ENCODE assay signal across 19 mouse cellular contexts in the genomic region with DNA sequence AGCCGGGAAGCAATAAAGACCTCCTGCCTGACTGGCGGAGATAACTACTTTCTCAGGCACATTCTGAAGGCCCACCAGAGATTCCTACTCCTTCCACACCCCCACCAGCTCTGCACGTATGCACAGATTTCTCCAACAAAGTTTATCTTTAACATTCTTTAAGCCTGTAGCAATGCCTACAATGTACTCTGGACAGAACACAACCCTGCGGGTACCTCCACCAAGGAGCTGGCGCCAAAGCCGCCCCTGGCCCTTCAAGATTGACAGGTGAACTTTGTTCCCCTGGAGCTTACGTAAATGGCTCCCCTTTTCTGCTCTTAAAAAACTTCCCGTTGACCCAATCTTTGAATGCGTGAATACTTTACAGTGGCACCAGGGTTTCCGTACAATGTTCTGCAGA. TPM values are rescaled to one million over a fixed set of nuclear protein-coding genes. Genes with fewer than 3 reads are reported as not detected.
DNase-seq lines count a peak whose midpoint lies in the region; ATAC-seq lines count a peak whose summit lies in the region.
"Had no signal": no experiment of that assay in that cellular context is flagged by ENCODE, and none has a peak within 500 bp of the region (broad histone marks: within the 10 kb centered on the region; RNA-seq: fewer than 3 reads in every experiment).

No protein-coding gene starts in this region.

- no peaks in the 10 kb centered on the region for H3K27me3 ChIP-seq in heart, embryonic 10.5 days (ENCODE audit: insufficient read depth, poor library complexity, severe bottlenecking)
- no peaks in the 10 kb centered on the region for H3K27me3 ChIP-seq in kidney, embryonic 14.5 days (ENCODE audit: control insufficient read depth, insufficient read depth, low read length)
- H3K27me3 ChIP-seq in embryonic facial prominence, embryonic 14.5 days (replicated peaks; ENCODE audit: control insufficient read depth, insufficient read depth, low read length), result no peaks in the 10 kb centered on the region
- H3K27me3 ChIP-seq in limb, embryonic 15.5 days, result no peaks in the 10 kb centered on the region

- no peaks in the 10 kb centered on the region for H3K36me3 ChIP-seq in heart, embryonic 10.5 days
- H3K36me3 ChIP-seq in kidney, embryonic 14.5 days (ENCODE audit: control insufficient read depth, insufficient read depth, low read length), result no peaks in the 10 kb centered on the region
- H3K36me3 ChIP-seq in embryonic facial prominence, embryonic 14.5 days (ENCODE audit: control insufficient read depth, insufficient read depth, low read length), result no peaks in the 10 kb centered on the region
- H3K36me3 ChIP-seq in limb, embryonic 15.5 days, result no peaks in the 10 kb centered on the region

- H3K4me3 ChIP-seq in heart, embryonic 10.5 days, result no peak overlapping the region
- H3K4me3 ChIP-seq in kidney, embryonic 14.5 days (ENCODE audit: low read length), result no peak overlapping the region
- no peak overlapping the region for H3K4me3 ChIP-seq in embryonic facial prominence, embryonic 14.5 days (ENCODE audit: low read depth, low read length)
- H3K4me3 ChIP-seq in limb, embryonic 15.5 days, result no peak overlapping the region
- H3K4me3 ChIP-seq: erythroblast, embryonic 14.5 days; myocyte had no signal

- H3K9me3 ChIP-seq in heart, embryonic 10.5 days, result no peaks in the 10 kb centered on the region
- H3K9me3 ChIP-seq in kidney, embryonic 14.5 days (ENCODE audit: control insufficient read depth, low read length), result no peaks in the 10 kb centered on the region
- H3K9me3 ChIP-seq in embryonic facial prominence, embryonic 14.5 days (ENCODE audit: control insufficient read depth, low read length), result no peaks in the 10 kb centered on the region
- H3K9me3 ChIP-seq in limb, embryonic 15.5 days, result no peaks in the 10 kb centered on the region

- peaks cover 79% of the 10 kb centered on the region for H3K4me1 ChIP-seq in heart, embryonic 10.5 days
- peaks cover 57% of the 10 kb centered on the region for H3K4me1 ChIP-seq in kidney, embryonic 14.5 days (ENCODE audit: control insufficient read depth, insufficient read depth, low read length)
- H3K4me1 ChIP-seq in embryonic facial prominence, embryonic 14.5 days (ENCODE audit: control insufficient read depth, insufficient read depth, low read length), result peaks cover 64% of the 10 kb centered on the region
- H3K4me1 ChIP-seq in limb, embryonic 15.5 days, result peaks cover 61% of the 10 kb centered on the region

- H3K9ac ChIP-seq in kidney, embryonic 14.5 days (ENCODE audit: low read depth, low read length), result no peak overlapping the region
- H3K9ac ChIP-seq in embryonic facial prominence, embryonic 14.5 days (ENCODE audit: low read depth, low read length), result peak overlapping the region; percentile 42
- no peak overlapping the region for H3K9ac ChIP-seq in limb, embryonic 15.5 days
- H3K9ac ChIP-seq: hindbrain, embryonic 14.5 days had no signal

- H3K4me2 ChIP-seq in kidney, embryonic 14.5 days (replicated peaks; ENCODE audit: low read depth, low read length), result no peak overlapping the region
- no peak overlapping the region for H3K4me2 ChIP-seq in embryonic facial prominence, embryonic 14.5 days (ENCODE audit: low read depth, low read length)
- no peak overlapping the region for H3K4me2 ChIP-seq in limb, embryonic 15.5 days
- H3K4me2 ChIP-seq: hindbrain, embryonic 14.5 days; midbrain, embryonic 11.5 days had no signal

- 38% methylated on average over 10 of the region's 10 CpGs for WGBS in heart, embryonic 10.5 days
- 72% methylated on average over 10 of the region's 10 CpGs for WGBS in kidney, embryonic 14.5 days
- WGBS in embryonic facial prominence, embryonic 14.5 days, result 61% methylated on average over 10 of the region's 10 CpGs
- WGBS in limb, embryonic 15.5 days, result 54% methylated on average over 10 of the region's 10 CpGs

- ATAC-seq in kidney, embryonic 14.5 days (ENCODE audit: low FRiP score, low TSS enrichment), result no peak
- ATAC-seq in embryonic facial prominence, embryonic 14.5 days (ENCODE audit: low read depth), result no peak
- no peak for ATAC-seq in limb, embryonic 15.5 days (ENCODE audit: insufficient number of reproducible peaks, low FRiP score, low TSS enrichment, low read depth)
- no peak for ATAC-seq in activated CD4-positive, CD25-positive, alpha-beta regulatory T cell, adult 4 months

- no peak for DNase-seq in heart, embryonic 10.5 days (ENCODE audit: low spot score)
- DNase-seq in heart, adult 8-10 months (ENCODE audit: low spot score), result no peak
- no peak for DNase-seq in kidney, postnatal 4 days
- no peak for DNase-seq in embryonic facial prominence, embryonic 14.5 days (ENCODE audit: low spot score)
- DNase-seq in adrenal gland, adult 2 months, result no peak
- DNase-seq: adrenal gland, postnatal 10 days; cerebellum, postnatal 36 days; gastrocnemius, postnatal 25 days; lung, postnatal 10 days; right cerebral cortex, postnatal 25 days had no signal

- peak overlapping the region; percentile 89 for H3K27ac ChIP-seq in heart, embryonic 10.5 days
- peak overlapping the region; percentile 45; the same call in 1 of the 2 replicates for H3K27ac ChIP-seq in kidney, embryonic 14.5 days (ENCODE audit: low read depth, low read length)
- H3K27ac ChIP-seq in embryonic facial prominence, embryonic 14.5 days (replicated peaks; ENCODE audit: low read depth, low read length), result peak overlapping the region; percentile 87
- H3K27ac ChIP-seq in limb, embryonic 15.5 days, result peak overlapping the region; percentile 52; the same call in 1 of the 2 replicates
- H3K27ac ChIP-seq: hindbrain, embryonic 14.5 days had no signal

RNA-seq across cellular contexts. Expression of gene Mrpl23, which starts 3.1 kb away (rescaled TPM):
- 17.1 and 25.1 TPM in 2 replicates for polyA plus RNA-seq in heart, embryonic 10.5 days (2016; fragmentation: Nextera tagmentation; extraction: Ambion mirVana)
- total RNA-seq in heart, adult 8-10 months (2022), result 10 to 100 TPM in 2 of 4 experiments, 1 to 10 TPM in 1, under 1 TPM in 1; 0.90 to 35.4 (median 16.1) TPM
- 30.3 and 33.4 TPM in 2 replicates for polyA plus RNA-seq in kidney, embryonic 14.5 days (2014; fragmentation: Nextera tagmentation; extraction: Ambion mirVana)
- 30.3 and 33.1 TPM in 2 replicates for polyA plus RNA-seq in embryonic facial prominence, embryonic 14.5 days (2014; fragmentation: Nextera tagmentation; extraction: Ambion mirVana)
- 28.8 and 30.5 TPM in 2 replicates for polyA plus RNA-seq in limb, embryonic 15.5 days (2015; fragmentation: Nextera tagmentation; extraction: Ambion mirVana)
- polyA plus RNA-seq in activated CD4-positive, CD25-positive, alpha-beta regulatory T cell, adult 4 months (2017; shearing (Covaris generic)), result 10 to 100 TPM; 10.2 to 31.9 TPM
- 1 to 10 TPM; 2.2 to 8.0 TPM for total RNA-seq in adrenal gland, adult 2 months (2021)
- 6.9 and 7.6 TPM in 2 replicates for polyA plus RNA-seq in adrenal gland, adult 2 months (2012; rRNA removed)

RNA-seq across cellular contexts. Expression of gene Tnnt3, which starts 30.7 kb away (rescaled TPM):
- polyA plus RNA-seq in heart, embryonic 10.5 days (2016; fragmentation: Nextera tagmentation; extraction: Ambion mirVana), result 9.5 and 10.4 TPM in 2 replicates
- total RNA-seq in heart, adult 8-10 months (2022), result 10 to 100 TPM in 1 of 4 experiments, 1 to 10 TPM in 3; 7.6 to 13.6 (median 9.6) TPM
- 3.2 and 3.5 TPM in 2 replicates for polyA plus RNA-seq in kidney, embryonic 14.5 days (2014; fragmentation: Nextera tagmentation; extraction: Ambion mirVana)
- 376 and 643 TPM in 2 replicates for polyA plus RNA-seq in embryonic facial prominence, embryonic 14.5 days (2014; fragmentation: Nextera tagmentation; extraction: Ambion mirVana)
- polyA plus RNA-seq in limb, embryonic 15.5 days (2015; fragmentation: Nextera tagmentation; extraction: Ambion mirVana), result 154 and 517 TPM in 2 replicates
- polyA plus RNA-seq in activated CD4-positive, CD25-positive, alpha-beta regulatory T cell, adult 4 months (2017; shearing (Covaris generic)), result 1 to 10 TPM; 2.8 to 3.0 TPM
- total RNA-seq in adrenal gland, adult 2 months (2021), result not detected
- 0.52 TPM in 1 of 2 replicates, not detected in the other for polyA plus RNA-seq in adrenal gland, adult 2 months (2012; rRNA removed)
- total RNA-seq: layer of hippocampus, adult 18-20 months; left cerebral cortex, postnatal 14 days had no signal
- polyA plus RNA-seq: erythroblast, embryonic 14.5 days had no signal

Comparison
In these comparisons a context has a peak if more than half of its experiments do, and no peak if none do; other contexts are left out.
1. RNA of gene Tnnt3, which starts 30.7 kb away (polyA plus RNA-seq): 376 to 643 TPM in embryonic facial prominence, embryonic 14.5 days and 154 to 517 TPM in limb, embryonic 15.5 days; 9.5 to 10.4 TPM in heart, embryonic 10.5 days, 3.2 to 3.5 TPM in kidney, embryonic 14.5 days, 2.8 to 3.0 TPM in activated CD4-positive, CD25-positive, alpha-beta regulatory T cell, adult 4 months and 0.52 TPM in adrenal gland, adult 2 months; every median in the first group is over 10 times any median in the second.
2. Peak in every context shown above with its lines, with median percentiles within 50 percentile points of each other: H3K27ac ChIP-seq.